Mouse (Mus musculus) mature B cell (primary cell): ENCODE measurements around the gene Shroom3.
"Not testable (repeated sequence)": the region's sequence is repeated elsewhere in the genome, so short reads cannot be mapped to it uniquely, and the experiment has no call there.

Source experiments
- in situ Hi-C: fragments of 300-500 bp; cut with MboI; formaldehyde crosslinking; loops from 2 replicates; pipeline ENCODE4 v1.14.3; 2019

Shroom3 gene

GRCm38 (mm10) chr5:92893711-92894110 is 210.5 kb downstream of the Shroom3 start:
- in situ Hi-C loops, result no loop called here

DNA sequence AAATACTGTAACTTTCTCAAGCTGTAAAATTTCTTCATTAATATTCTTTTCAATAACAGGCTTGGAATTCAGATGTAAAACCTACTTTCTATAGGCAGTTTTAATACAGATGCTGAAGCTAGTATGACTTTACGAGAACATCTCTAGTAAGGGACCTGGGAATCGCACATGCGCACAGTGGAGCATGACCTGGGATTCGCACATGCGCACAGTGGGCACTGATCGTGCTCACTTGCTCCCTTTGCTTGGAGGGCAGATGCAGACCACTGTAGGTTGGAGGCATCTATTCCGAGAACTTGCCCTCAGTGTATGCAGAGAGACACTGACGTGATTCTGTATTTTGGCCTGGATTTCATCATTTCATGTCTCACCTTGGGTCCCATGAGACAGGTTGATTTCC is 212.6 kb downstream of the Shroom3 start:
- in situ Hi-C loops, result no loop called here

DNA sequence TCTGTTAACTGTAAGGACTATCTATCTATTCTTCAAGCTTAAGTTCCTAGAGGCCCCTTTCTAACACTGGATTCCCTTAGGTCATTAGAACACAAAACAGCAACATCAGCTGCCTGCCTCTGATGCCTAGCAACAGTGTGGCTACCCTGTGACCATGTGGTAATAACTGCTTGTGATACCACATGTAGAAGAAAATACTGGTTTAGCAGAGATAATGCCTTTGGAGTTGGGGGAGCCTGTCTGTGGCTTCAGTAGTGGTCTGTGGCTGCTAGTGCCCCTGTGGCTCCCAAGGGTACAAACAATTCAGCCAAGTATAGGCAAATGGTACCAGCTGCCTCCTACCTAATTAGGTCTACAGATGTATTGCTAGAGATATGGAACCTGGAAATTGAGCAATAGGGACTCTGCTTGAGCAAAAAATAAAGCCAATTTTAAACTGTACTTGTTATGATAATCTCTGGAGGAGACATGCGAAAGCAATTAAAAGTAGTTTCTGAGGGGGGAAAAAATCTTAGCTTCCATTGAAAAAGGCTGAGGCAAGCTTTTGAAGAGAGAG is 213.6 kb downstream of the Shroom3 start:
- in situ Hi-C loops, result no loop called here

- in situ Hi-C loops, result no loop called here
These were observed 214.8 kb downstream of the Shroom3 start for GRCm38 (mm10) chr5:92897766-92898745.

- in situ Hi-C loops, result no loop called here
These were observed 217.2 kb downstream of the Shroom3 start for GRCm38 (mm10) chr5:92900470-92900869.

DNA sequence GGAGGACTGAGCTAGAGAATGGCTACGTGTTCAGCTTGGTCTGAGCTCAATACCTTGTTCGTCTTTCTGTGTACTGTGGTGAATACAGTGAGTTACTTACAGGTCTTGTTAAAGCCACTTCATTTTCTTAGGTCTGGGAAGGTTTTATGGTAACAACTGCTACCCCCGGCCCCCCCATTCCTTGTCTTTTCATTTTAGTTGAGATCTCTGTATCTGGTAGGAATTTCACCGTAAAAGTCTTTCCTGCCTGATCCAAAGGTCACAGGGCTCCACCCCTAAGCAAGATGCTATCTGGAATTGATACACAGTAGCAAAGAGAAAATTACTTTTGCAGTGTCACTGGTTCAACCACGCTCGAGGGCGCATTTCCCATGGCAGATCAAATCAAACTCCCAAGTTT is 218.6 kb downstream of the Shroom3 start:
- in situ Hi-C loops, result no loop called here

- in situ Hi-C loops, result no loop called here
These were observed 221.9 kb downstream of the Shroom3 start for GRCm38 (mm10) chr5:92905146-92905545.

DNA sequence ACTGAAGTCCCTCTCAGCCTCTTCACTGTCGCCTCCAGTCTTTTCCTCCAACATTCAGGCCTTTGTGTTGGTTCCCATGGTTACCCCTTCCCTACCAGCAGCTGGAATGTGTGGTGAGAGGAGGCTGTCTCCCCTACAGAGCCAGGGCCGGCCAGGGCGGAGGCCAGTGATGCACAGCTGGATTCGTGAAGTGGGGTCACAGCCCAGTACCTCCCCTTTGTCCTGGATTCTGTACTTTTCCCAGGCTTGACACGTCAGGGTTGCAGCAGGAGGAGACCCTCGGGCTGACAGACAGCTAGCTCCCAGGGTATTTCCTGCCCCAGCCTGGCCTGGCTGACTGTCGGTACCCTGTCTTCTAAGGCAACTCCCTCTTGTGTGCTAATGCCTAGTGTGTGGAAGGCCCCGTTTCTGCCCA is 222.4 kb downstream of the Shroom3 start:
- in situ Hi-C loops, result no loop called here

DNA sequence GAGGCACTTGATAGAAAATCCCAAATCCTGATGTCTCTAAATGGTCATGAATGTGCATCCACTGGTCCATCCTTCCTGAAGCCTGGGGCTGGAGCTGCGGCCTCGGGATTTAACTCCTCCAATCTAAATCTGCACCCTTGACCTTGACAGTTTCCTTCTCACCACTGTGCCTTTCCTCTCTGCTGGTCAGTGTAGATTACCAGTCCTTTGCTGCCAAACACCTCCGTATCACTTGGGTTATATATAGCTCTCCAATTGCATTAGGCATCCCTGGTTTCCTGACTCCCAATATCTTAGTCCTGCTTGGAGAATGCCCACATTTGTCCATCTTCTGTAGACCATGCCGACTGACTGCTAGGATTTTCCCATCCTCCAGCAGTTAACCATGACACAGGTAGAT is 225.0 kb downstream of the Shroom3 start:
- in situ Hi-C loops, result no loop called here

DNA sequence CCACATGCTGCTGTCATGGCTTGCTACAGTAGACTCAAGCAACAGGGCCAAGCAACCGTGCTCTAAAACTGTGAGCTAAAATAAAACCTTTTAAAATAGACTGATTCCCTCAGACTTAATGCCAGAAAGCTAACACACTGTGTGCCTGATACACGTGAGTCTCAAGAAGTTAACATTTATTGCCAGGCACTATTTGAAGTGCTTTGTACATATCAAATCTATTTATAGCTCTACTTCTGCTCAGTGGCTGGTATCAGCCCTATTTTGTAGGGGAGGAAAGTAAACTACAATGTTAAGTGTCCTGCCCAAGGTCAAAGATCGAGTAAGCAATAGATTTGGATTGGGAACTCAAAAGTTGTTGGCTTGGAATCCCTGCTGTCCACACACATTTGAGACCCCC is 227.6 kb downstream of the Shroom3 start:
- in situ Hi-C loops, result no loop called here

GRCm38 (mm10) chr5:92915421-92915820 is 232.2 kb downstream of the Shroom3 start:
- in situ Hi-C loops, result no loop called here

GRCm38 (mm10) chr5:92917755-92918154 is 234.5 kb downstream of the Shroom3 start:
- in situ Hi-C loops, result no loop called here

GRCm38 (mm10) chr5:92918170-92918569 is 234.9 kb downstream of the Shroom3 start:
- in situ Hi-C loops, result no loop called here

DNA sequence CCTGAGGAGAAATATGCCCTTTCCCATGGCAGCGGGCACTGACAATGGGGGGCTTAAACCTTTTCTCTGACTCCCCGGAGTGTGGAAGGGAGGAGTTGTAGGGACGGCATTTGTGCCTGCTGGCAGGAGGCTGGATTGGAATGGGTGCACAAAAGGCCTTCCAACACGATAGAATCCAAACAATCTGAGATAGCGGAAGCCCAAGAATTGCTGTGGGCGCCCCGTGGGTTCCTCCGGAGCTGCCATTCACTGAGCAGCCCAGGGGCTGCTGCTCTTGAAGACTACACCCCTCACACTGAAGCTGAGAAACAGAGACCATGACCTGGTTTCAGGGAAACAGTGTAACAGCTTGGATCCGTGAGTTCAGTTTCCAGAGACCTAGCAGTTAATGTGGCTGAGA is 235.6 kb downstream of the Shroom3 start:
- in situ Hi-C loops, result no loop called here

DNA sequence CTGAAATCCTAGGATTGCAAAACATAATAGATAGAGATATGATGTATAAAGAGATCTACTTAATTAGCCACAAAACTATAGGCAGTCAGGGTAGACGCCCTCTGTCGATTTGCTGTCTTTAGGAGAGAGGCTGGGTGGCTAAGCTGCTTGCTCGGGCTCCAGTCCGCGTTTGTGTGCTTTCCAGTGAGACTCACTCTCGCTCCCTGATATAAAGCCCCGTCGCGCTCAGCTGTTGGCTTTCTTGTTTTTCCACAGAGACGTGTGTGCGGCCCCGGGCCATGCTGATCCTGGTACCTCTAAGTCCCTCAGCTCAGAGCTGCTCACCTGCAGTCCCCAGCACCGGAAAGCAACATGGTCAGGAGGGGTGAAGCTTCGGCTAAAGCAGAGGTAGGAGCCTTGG is 236.2 kb downstream of the Shroom3 start:
- in situ Hi-C loops, result no loop called here

GRCm38 (mm10) chr5:92920984-92921383 is 237.7 kb downstream of the Shroom3 start:
- in situ Hi-C loops, result no loop called here

DNA sequence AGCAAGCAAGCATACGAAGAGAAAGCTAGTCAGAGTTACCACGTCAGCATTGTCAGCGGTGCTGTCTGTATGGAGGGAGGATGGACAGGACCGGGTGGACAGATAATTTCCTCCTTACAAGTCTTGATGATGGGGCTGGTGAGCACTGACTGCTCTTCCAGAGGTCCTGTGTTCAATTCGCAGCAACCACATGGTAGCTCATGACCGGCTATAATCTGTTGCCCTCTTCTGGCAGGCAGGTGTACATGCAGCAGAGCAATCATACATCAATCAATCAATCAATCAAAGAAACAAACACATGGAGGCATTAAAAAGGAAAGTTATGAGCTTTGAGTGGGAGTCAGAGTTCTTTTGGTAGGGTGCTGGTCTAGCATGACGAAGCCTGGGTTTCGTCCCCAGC is 238.5 kb downstream of the Shroom3 start:
- in situ Hi-C loops, result no loop called here

GRCm38 (mm10) chr5:92922981-92923380 is 239.7 kb downstream of the Shroom3 start:
- in situ Hi-C loops, result not testable (repeated sequence)

DNA sequence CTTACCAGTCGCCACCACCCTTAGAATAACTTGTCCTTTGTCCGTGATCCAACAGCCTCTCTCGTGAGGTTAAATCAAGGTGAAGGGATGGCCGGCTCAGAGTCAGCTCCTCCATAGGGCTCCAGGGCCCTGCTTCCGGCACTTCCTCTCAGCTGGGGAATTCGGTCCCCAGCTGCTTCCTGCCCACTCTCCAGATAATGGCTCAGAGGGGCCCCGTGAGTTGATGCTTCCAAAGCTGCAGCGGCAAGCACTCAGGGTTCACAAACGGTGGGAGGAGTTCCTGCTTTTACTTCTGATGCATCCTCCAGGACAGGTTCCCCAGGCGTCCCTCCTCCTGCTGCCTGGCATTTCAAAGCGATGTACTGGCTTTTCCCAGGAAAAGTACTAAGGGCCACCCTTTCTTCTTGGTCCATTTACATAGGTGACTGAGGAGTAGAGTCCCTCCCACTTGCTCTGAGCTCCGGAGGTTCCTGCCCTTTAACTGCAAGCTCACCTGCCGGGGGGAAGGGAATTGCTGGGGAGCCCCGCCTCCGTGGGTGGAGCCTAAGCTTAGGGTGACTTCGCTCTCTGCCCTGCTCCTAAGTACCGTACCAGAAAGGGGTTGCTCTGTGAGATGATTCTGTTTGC is 241.7 kb downstream of the Shroom3 start:
- in situ Hi-C loops, result no loop called here

DNA sequence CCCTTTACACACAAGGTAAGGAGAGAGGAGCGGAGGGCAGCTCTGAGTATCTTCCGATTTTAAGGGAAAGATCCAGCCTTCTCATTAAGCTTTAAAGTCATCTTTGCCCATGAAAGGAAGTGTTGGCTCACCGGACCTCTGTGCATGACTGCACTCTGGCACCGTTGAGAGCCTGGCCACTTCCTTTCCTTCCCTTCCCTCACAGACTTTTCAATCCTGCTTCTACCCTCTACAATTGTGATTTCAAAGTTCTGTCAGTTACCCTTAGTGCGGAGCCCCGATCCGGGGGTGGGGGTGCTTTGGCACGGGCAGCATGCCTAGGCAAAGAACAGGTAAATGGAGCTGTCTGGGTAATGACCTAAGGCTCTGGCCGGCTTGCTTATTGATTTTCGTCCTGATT is 244.4 kb downstream of the Shroom3 start:
- in situ Hi-C loops, result no loop called here

GRCm38 (mm10) chr5:92930557-92930956 is 247.3 kb downstream of the Shroom3 start:
- in situ Hi-C loops, result no loop called here

GRCm38 (mm10) chr5:92931298-92931697 is 248.1 kb downstream of the Shroom3 start:
- in situ Hi-C loops, result no loop called here

- in situ Hi-C loops, result no loop called here
These were observed 249.8 kb downstream of the Shroom3 start for GRCm38 (mm10) chr5:92933010-92933409.
